Mouse (Mus musculus): ENCODE measurements at regions not wholly inside any gene's neighbourhood (a gene's known extent, or its start where the extent isn't known, plus 50 kb on each side); places are given as distances from the start of the nearest gene placed in this dataset.
"Not testable (repeated sequence)": the region's sequence is repeated elsewhere in the genome, so short reads cannot be mapped to it uniquely, and the experiment has no call there.

DNA sequence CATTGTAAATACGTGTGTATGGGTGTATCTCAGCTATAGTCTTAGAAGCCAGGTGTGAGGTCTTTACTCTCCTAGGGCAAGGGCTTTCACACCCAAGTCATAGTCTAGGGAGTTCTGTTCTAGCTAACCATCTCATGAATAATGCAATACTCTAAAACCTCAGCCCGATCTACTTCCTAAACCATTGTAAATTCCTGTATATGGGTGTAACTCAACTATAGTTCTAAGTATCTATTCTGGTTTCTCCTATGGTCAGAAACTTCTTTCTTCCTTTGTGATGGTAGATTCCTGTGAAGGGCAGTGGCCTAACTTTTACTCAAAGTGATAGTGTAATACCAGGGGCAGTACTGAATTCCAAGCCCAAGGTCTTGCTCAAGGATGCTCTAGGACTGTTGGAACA is 58.7 kb upstream of the Srd5a3 start:
- DNase-seq, result not testable (repeated sequence)

DNA sequence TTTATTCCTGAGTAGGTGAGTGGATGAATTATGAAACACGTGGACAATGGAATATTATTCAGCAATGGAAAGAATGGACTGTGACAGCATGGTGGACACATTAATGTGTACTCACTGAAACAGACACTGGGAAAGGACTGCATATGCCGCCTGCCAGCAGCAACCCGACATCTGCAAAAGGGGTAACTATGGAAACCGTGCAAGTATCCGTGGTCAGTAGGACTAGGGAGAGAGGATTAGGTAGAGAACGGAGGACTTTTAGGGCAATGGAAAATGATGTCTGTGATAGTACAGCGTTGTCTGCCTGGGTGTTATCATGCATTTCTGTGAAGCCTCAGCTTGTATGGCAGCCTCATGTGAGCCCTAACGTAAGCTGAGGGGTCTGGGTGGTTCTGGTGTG is 59.6 kb upstream of the Srd5a3 start:
- DNase-seq, result no peak

DNA sequence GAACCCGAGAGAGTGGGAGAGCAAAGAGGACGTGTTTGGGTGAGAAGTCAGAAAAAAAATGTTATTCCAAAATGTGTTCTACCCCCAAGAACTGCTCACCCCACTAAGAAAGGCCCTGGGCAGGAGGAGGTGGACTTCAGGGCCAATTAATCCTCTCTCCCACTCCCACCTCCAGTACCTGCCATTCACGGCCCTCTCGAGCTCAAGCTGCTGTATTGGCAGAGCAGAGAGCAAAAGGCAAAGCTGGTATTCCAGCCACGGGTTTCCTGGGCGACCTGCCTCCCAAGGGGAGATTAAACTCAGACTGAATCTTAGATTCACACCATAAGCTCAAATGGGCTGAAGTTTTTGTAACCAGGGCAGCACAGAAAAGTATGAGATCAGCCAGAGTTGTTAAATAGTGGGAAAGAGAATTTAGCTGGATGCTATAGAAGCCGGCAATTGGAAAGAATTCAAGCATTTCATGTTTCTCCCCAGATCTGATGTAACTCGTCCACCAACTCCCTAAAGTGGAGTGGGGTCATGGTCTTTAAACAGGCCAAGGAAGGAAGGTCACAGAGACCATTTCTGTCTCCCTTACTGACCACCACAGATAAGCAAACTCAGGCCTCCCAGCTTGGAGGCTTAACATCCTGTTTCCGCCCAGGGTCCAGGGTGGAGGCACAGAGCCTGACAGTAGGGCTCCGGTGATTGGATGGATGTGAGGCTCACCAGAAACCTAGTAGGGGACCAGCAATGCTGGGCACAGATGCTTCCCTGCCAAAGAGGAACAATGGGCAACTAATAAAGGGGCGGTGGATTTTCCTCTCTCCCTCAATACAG is 60.7 kb upstream of the Srd5a3 start:
- peak; percentile 27 for DNase-seq

DNA sequence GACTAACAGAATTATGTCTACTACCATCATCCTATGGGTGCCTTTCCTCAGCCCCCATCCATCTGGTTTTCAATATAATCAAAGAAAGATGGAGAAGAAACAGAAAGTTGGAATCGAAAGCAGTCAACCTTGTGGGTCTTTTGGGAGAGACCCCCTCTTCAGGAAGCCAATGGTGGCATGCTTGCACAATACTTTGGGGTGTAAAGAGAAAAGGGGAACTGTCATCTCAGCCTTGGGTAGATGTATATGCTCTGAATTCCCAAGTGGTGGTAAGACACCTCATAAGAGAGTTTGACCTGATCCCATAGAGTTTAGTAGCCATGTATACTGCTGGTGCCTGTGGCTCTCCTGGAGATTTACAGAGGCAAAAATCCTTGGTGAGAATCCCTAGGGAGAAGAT is 61.6 kb upstream of the Srd5a3 start:
- no peak for DNase-seq

DNA sequence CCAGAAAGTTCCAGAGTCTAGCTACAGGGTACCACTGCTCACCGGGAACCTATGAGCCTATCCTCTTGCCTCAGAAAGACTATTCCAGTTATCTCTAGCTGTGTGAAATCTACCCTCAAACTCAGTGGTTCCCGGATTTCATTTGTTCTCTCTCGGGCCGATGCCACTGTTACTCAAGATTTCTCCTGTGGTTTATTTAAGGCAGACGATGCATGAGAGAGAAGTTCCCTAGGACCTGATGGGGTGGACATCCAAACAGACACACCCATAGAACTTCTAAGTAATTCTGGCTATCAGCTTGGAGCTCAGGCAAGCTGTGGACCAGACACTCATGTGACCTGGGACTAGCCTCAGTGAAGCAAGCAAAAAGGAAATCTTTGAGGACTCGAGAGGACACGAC is 63.8 kb upstream of the Srd5a3 start:
- DNase-seq, result no peak

DNA sequence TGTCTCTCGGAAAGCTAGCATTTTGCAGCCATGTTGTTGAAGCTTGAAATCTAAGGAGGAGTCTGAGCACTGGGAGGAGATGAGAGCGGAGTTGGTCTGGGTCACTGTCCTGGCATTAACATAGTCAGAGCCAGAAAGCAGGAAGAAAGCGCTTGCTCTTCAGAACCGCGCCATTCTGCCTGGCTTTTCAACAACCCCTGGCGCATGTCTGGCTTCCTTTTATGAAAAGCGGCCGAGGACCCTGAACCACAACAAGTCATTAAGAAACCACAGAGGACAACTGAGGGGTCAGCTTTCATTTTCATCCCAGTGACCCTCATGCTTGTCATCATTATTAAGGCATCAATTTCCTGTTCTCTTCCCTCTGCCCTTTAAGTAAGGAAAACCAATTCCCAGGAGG is 64.7 kb upstream of the Srd5a3 start:
- peak; percentile 15 for DNase-seq

DNA sequence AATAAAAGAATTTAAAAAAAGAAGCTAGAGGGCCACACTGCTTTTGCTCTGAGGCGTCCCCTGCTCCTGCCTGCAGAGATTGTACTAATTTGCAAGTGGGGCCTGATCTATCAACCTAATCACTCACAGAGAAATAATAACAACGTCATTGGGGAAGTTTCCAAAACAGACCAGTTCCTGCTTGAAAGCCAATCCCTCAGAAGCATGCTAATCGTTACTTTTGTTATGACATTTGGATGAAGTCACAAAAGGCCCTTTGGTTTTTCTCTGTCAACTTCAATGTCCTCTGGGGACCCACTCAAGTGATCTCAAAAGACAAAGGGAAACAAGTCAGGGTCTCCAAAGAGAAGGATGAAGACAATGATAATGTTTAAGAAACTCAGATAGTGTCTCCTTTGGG is 72.2 kb upstream of the Srd5a3 start:
- DNase-seq, result no peak

DNA sequence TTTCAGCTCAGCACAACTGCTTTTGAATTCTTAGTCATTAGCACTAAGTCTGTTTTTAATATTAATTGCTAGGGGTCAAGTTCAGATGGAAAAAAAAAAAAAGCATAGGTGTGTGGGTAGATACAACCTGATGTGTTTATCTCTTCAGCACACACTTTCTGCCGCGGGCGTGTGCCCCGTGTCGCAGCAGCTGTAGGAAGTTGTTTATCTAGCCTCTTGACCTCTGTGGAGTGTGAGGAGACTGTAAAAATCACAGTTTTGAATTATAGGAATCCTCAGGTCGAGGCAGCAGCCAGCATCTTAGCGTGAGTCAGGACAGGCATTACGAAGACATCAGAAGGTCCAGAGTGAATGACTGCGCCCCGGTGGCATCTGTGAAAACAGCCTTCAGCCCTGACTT is 72.8 kb upstream of the Srd5a3 start:
- peak; percentile 4 for DNase-seq

DNA sequence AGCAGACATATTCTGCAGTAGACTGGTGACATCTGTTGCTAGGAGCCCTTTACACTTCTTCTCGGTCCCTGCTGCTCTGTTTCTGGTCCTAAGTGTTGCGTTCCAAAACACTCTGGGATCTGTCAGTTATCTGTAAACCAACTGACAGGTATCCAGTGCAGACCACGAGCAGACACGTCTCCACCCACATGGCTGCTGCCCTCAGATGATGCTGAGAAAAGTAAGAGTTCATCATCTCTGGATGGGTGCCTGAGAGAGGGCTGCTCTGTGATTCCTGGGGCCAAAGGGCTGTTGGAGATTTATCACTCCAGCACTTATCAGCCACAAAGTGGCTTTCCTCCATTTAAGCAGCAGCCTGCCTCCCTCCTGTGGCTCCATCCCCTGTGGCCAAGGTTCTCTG is 74.3 kb upstream of the Srd5a3 start:
- DNase-seq, result no peak

DNA sequence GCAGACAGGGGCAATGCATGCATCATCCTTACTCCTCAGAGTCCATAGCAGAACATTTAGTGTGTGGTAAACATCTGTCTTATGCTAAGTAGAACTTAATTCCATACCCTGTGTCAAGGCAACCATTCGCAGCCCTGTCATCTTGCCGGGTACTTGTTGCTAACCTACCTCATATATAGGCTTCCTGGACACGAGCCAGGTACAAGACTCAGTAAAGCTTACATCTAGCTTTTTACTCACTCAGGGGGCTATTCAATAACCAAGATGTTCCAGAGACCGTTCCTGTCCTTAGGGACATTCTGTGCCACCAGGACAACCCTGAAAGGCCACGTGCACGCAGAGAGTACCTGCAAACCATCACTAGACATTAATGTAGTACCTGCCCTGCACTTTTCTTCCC is 74.8 kb upstream of the Srd5a3 start:
- no peak for DNase-seq

DNA sequence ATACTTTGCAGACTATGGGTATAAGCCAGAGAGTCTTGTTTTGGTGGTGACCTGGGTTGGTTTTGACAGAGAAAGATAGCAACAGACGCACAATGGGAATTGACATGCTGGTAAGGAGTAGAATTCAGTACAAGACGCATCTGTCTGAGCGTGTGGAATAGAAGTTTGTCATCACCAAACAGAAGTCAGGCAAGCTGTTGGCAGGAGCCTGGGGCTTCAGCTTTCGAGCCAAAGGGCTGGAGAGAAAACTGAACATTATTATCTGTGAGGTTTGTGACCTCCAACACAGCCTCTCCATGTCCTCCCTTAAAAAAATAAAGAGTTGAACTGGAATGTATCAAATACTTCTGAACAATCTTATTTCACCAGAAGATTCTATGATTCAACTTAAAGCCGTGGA is 75.4 kb upstream of the Srd5a3 start:
- DNase-seq, result no peak

DNA sequence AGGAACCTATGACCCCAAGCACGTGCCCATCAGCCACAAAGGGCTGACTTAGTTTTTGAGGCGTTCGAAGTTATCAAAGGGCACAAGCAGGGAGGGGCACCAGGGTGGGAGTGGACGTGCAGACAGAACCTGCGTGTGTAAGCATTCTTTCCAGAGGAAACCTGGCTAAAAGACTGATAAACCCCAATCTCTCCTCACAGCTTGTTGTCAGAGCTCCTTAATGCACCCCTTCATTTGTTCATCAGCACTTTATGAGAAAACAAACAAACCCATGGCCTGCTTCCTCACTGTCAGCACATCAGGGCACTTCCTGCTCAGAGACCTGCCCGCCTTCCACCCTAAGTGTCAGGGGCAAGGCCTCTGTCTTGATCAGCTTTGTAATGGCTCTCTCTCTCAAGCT is 76.6 kb upstream of the Srd5a3 start:
- DNase-seq, result no peak

DNA sequence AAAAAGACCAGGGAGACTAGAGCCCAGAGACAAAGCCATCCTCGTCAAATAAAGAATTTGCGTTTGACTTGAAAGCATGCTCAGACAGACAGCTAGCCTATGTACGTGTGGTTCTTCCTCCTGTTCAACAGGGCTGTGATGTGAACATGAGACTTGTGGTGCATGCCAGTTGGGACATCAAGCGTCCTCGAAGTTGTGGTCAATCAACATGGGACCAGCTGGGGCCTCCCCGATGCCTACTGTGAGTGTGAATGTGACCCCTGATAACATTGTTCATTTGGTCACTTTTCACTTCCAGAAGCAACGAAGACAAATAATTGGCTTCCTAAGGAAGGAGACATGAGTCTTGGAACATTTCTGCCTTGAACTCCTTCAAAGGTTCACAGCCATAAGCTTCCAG is 79.8 kb upstream of the Kdr start:
- no peak for DNase-seq

DNA sequence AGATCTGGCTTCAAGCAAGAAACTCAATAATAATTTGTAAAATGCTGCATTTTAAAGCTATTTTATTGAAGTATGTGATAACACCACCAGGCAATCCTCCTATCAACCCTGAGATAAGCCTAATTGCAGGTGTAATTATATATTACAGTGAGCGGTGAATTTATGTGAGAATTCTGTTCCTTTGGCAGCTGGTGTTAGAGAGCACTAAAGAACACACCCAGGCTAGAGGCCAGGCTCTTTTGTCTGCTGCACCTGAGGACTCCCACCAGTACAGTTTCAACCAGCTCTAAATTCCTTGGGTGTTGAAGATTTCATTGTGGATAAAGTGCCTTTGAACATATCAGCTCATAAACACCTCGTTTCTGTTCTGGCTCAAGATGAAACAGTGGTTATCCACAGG is 77.6 kb upstream of the Kdr start:
- DNase-seq, result no peak

DNA sequence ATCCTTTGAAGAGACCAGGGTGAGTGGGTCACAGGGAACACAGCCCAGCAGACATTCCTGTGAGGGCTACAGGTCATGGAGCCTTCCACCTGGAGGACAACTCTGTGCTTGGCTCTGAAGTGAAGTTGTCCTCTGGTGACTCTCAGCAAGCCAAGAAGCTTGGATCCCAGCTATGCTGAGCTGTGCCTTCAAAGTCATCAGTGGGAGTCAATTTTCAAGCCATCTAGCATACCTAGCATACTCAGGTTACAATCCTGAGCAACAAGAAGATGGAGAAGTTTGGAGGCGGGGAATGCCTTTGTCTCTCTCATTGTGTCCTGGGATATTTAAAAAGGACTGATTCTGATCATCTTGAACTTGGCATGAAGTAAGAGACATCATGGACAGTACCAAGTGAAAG is 74.5 kb upstream of the Kdr start:
- no peak for DNase-seq

DNA sequence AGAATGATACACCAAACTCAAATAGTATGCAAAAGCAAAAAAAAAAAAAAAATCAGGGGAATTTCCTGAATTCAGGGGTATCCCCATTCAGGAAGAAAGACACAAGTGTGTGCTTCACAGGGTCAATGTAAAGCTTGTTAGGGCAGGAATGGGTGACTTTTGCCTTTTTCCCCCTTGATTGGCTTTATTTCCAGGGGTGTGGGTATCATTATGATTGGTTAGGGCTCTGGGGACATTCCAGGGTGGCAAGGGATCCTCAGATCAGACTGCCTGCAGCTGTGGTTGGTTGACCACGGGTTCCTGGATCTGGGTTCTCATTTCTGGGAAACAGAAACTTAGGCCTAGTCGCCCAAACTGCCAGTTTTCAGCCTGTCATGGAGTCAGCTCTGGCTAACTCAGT is 73.4 kb upstream of the Kdr start:
- DNase-seq, result no peak

DNA sequence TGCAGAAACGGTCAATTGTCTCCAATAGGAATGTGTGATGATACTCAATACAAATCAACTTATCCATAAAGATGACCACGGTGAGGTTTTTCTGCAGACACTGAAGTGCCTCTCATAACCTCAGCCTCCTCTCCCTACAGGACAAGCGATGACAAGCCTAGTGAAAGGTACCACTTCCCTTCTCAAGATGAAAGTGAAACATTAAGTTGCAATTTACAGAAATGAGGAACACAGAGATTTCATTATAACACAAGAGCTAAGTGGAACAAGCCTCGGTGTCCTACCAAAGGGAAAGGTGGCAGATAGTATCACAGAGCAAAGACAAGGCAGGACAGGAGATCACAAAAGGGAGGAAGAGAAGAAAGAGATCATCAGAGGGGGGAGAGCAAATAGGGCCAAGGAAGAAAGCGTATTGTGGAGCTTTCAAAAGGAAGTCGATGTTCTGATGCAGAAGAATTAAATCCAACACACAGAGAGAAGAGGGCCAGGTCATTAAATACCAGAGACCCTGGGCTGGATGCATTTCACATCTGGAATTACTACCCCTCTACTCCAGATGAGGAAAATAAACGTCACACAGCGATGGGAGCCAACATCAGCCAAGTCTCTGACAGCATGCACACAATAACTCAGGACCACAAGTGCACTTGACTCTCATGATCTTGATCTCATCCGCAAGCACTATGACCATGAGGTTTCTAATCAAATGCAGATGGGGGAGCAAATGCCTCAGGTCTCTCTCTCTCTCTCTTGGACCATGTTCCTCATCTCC is 70.0 kb upstream of the Kdr start:
- no peak for DNase-seq

DNA sequence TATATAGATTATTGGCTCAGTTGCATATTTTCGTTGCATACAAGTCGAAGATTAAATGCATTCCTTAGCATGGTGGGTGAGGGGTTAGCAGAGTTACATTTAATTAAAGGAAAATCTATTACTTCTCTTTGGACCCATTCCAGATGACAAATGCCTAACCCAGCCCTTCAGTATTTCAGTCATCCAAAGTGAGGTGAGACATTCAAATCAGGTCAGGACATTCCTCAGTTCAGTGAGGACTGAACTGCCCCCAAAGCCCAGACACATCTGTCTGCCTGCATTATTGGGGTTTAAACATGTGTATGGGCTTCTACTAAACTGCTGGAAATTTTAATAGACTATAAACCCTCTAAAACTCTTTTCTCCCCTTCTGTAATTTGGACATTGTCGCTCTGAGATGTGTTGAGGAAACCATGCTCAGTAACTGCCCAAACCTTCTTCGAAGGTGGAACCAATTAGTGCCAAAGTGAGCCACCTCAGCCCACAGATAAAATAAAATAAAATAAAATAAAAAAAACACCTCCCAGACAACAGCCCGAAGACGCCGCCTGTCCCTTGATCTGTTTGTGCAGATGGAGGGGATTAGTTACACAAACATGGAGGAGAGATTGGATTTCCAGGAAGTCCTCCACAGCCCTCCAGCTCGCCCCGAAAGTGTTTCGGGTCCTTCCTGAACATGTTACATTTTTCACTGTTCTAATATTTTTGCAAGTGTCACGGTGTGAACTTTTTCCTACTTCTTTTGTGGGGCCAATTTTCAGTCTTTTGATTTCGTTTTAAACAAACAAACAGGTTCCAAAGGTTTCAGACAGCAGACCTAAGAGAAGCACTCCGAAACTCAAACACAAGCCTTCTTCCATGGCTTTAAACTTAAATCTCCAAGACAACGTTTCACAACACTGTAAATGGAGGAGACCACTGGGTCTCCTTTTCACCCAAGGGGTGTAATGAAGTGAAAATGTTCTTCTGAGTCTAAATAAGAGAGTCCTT is 65.6 kb upstream of the Kdr start:
- no peak for DNase-seq

DNA sequence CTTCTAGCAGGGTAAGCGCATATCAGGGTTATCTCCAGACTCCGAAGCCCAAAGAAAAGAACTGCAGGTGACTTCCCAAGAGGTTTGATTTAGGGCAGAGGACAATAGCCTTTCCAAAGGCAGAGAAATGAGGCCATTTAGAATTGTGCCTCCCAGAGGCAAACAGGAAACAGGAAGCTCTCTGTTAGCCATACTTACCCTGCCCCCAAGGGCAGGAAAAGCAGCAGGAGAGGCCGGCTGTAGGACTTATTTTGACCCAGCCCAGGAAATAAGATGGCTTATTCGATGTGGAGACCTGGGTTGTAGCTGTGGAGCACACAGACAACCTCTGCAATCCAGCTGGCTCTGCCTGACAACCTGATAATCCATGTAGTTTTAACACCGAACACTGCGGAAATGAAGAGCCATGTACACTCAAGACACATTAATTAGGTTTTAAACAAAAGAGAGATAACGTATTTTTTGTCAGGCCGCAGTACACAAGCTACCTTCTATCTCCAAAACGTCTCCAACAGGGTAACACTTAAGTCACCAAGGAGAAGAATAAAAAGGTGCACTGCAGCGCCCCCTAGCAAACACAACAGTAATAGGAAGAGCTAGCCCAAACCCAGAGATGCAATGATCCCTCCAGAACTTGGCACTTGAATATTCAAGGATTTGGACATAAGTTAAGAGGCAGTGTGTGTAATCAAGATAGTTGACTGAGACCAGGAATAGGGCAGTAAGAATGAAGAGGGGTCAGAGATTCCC is 62.4 kb upstream of the Kdr start:
- DNase-seq, result peak; percentile 11

DNA sequence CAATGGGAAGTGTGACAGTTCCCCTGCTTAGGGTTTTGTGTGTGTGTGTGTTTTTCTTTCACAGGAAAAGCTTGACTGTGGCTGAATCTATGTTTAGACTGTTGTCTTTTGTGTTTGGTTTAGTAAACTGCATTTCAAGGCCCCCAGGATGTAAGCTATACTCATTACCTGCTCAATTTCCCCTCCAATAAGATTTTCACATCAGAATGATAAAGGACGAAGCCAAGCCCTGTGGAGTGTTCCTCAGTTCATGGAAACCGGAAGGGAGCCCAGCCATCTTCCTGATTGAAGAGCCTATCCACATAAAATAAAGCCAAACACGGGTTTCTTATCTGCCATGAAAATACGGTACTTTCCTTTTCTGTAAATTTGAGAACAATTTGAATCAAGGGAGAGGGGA is 50.5 kb upstream of the Kdr start:
- DNase-seq, result no peak
